Mouse (Mus musculus) liver, postnatal 0 days (tissue): ENCODE results near the gene Slc38a4.

Experiments
- CTCF ChIP-seq: sonication (generic); IDR thresholded peaks from 2 replicates; pipeline ENCODE4 v1.5.1; 2016; ENCODE audit warnings: antibody characterized with exemption, low read depth
- EP300 ChIP-seq: IDR thresholded peaks from 2 replicates; pipeline ENCODE4 v1.6.1; 2016; ENCODE audit warnings: antibody characterized with exemption, low read depth, mild to moderate bottlenecking

DNA sequence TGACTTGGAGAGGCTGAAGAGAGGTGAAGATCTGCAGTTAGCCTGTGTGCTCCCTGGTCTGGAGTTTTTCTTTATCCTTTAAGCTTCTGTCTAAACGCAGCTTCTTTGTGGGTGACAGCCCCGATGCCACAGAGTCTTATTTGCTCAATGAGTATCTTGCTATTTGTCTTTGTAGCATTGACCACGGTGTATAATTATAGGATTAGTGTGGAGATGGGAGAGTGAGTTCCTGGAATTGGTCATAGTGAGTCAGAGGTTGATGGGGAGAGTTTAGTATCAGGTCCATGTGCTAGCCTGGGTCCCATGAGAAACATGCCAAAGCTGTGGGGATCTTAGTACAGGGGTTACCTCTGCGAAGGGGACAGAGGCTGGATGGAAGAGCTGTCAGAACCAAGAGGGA is 41.8 kb upstream of the Slc38a4 start:
- no peak for TF ChIP-seq CTCF
- TF ChIP-seq EP300: no peak
